ENCODE assay signal across 8 mouse cellular contexts in genomic region chr8:94785247-94785985, GRCm38 (mm10). TPM values are rescaled to one million over a fixed set of nuclear protein-coding genes. Genes with fewer than 3 reads are reported as not detected.
A peak's percentile ranks its signal among the peaks of the same experiment; 100 is the strongest.
DNase-seq lines count a peak whose midpoint lies in the region; ATAC-seq and TF ChIP-seq lines count a peak whose summit lies in the region.

No protein-coding gene starts in this region.

- TF ChIP-seq CTCF in midbrain, postnatal 0 days (IDR thresholded peaks at IDR 0.05): peak; percentile 50

- H3K4me2 ChIP-seq in midbrain, postnatal 0 days (ENCODE audit: low read depth, low read length, poor library complexity, severe bottlenecking): no peak overlapping the region
- H3K4me2 ChIP-seq in midbrain, embryonic 13.5 days (replicated peaks): no peak overlapping the region
- H3K4me2 ChIP-seq in heart, embryonic 15.5 days: no peak overlapping the region
- H3K4me2 ChIP-seq in stomach, embryonic 15.5 days: no peak overlapping the region

- H3K27ac ChIP-seq in midbrain, postnatal 0 days (ENCODE audit: low read depth, low read length): no peak overlapping the region
- no peak overlapping the region for H3K27ac ChIP-seq in midbrain, embryonic 13.5 days
- H3K27ac ChIP-seq in heart, embryonic 15.5 days: peak overlapping the region; percentile 22; the same call in 1 of the 2 replicates
- peak overlapping the region; percentile 76 for H3K27ac ChIP-seq in stomach, embryonic 15.5 days

- no peaks in the 10 kb centered on the region for H3K9me3 ChIP-seq in midbrain, postnatal 0 days (ENCODE audit: low read length)
- no peaks in the 10 kb centered on the region for H3K9me3 ChIP-seq in midbrain, embryonic 13.5 days
- no peaks in the 10 kb centered on the region for H3K9me3 ChIP-seq in heart, embryonic 15.5 days (replicated peaks)
- no peaks in the 10 kb centered on the region for H3K9me3 ChIP-seq in stomach, embryonic 15.5 days

- H3K4me1 ChIP-seq in midbrain, postnatal 0 days (ENCODE audit: insufficient read depth, low read length): peaks cover 3% of the 10 kb centered on the region; the same call in 1 of the 2 replicates
- peaks cover 23% of the 10 kb centered on the region for H3K4me1 ChIP-seq in midbrain, embryonic 13.5 days (replicated peaks)
- H3K4me1 ChIP-seq in heart, embryonic 15.5 days (replicated peaks): peaks cover 36% of the 10 kb centered on the region
- H3K4me1 ChIP-seq in stomach, embryonic 15.5 days: peaks cover 28% of the 10 kb centered on the region

- DNase-seq in midbrain, postnatal 0 days (ENCODE audit: low spot score): no peak
- DNase-seq in adipocyte (ENCODE audit: low spot score): peak; percentile 54
- DNase-seq in lung, adult 18-20 months: peak; percentile 80 to 85
- DNase-seq in left cerebral cortex, adult 18-20 months (ENCODE audit: low spot score in 2 of 2): no peak
- no peak for DNase-seq in left cerebral cortex, postnatal 4 days

- H3K9ac ChIP-seq in midbrain, postnatal 0 days (replicated peaks; ENCODE audit: low read length, poor library complexity, severe bottlenecking): no peak overlapping the region
- H3K9ac ChIP-seq in midbrain, embryonic 13.5 days (replicated peaks): no peak overlapping the region
- H3K9ac ChIP-seq in heart, embryonic 15.5 days: no peak overlapping the region
- H3K9ac ChIP-seq in stomach, embryonic 15.5 days: no peak overlapping the region

- H3K27me3 ChIP-seq in midbrain, postnatal 0 days (ENCODE audit: insufficient read depth, low read length): no peaks in the 10 kb centered on the region
- no peaks in the 10 kb centered on the region for H3K27me3 ChIP-seq in midbrain, embryonic 13.5 days
- no peaks in the 10 kb centered on the region; the same call in 1 of the 2 replicates for H3K27me3 ChIP-seq in heart, embryonic 15.5 days
- H3K27me3 ChIP-seq in stomach, embryonic 15.5 days (replicated peaks): no peaks in the 10 kb centered on the region

- 71% methylated on average over 12 of the region's 12 CpGs for WGBS in midbrain, postnatal 0 days
- whole genome bisulfite sequencing in midbrain, embryonic 13.5 days: 73% methylated on average over 12 of the region's 12 CpGs
- WGBS in heart, embryonic 15.5 days: 49% methylated on average over 12 of the region's 12 CpGs
- WGBS in stomach, embryonic 15.5 days: 44% methylated on average over 11 of the region's 12 CpGs

- no peak overlapping the region for H3K4me3 ChIP-seq in midbrain, postnatal 0 days (ENCODE audit: low read depth, low read length)
- H3K4me3 ChIP-seq in midbrain, embryonic 13.5 days (replicated peaks): no peak overlapping the region
- no peak overlapping the region for H3K4me3 ChIP-seq in heart, embryonic 15.5 days
- H3K4me3 ChIP-seq in stomach, embryonic 15.5 days (replicated peaks): no peak overlapping the region

- no peak for ATAC-seq in midbrain, postnatal 0 days (ENCODE audit: low FRiP score)
- no peak for ATAC-seq in midbrain, embryonic 13.5 days
- no peak for ATAC-seq in heart, embryonic 15.5 days (replicated peaks; ENCODE audit: insufficient number of reproducible peaks, insufficient read depth, low FRiP score, low read depth)
- peak; percentile 29; the same call in 1 of the 2 replicates for ATAC-seq in stomach, embryonic 15.5 days (ENCODE audit: insufficient read depth, low FRiP score, low read depth)

- no peaks in the 10 kb centered on the region for H3K36me3 ChIP-seq in midbrain, postnatal 0 days (ENCODE audit: insufficient read depth, low read length)
- H3K36me3 ChIP-seq in midbrain, embryonic 13.5 days: no peaks in the 10 kb centered on the region
- H3K36me3 ChIP-seq in heart, embryonic 15.5 days: no peaks in the 10 kb centered on the region
- H3K36me3 ChIP-seq in stomach, embryonic 15.5 days: no peaks in the 10 kb centered on the region

- intact Hi-C loops in left cerebral cortex, postnatal 4 days (cut with DNase I): no loop called here

RNA-seq across cellular contexts. Expression of gene Cx3cl1, which starts 13.6 kb away (rescaled TPM):
- 82.0 and 111 TPM in 2 replicates for total RNA-seq in midbrain, postnatal 0 days (2014; rRNA removed)
- polyA plus RNA-seq in midbrain, postnatal 0 days (2015; fragmentation: Nextera tagmentation; extraction: Ambion mirVana): 105 and 110 TPM in 2 replicates
- 14.2 and 14.5 TPM in 2 replicates for polyA plus RNA-seq in midbrain, embryonic 13.5 days (2015; fragmentation: Nextera tagmentation; extraction: Ambion mirVana)
- polyA plus RNA-seq in heart, embryonic 15.5 days (2015; fragmentation: Nextera tagmentation; extraction: Ambion mirVana): 9.4 and 9.7 TPM in 2 replicates
- polyA plus RNA-seq in stomach, embryonic 15.5 days (2015; fragmentation: Nextera tagmentation; extraction: Ambion mirVana): 10.1 and 14.3 TPM in 2 replicates
- total RNA-seq in left cerebral cortex, adult 18-20 months (2021): 100 to 1,000 TPM; 569 to 570 TPM
- total RNA-seq in left cerebral cortex, postnatal 4 days (2021): 100 to 1,000 TPM in 1 of 2 experiments, 10 to 100 TPM in 1; 88.5 to 111 TPM

RNA-seq across cellular contexts. Expression of gene Ccl17, which starts 24.8 kb away (rescaled TPM):
- total RNA-seq in midbrain, postnatal 0 days (2014; rRNA removed): 8.5 TPM in 1 of 2 replicates, not detected in the other
- 4.4 and 4.7 TPM in 2 replicates for polyA plus RNA-seq in midbrain, postnatal 0 days (2015; fragmentation: Nextera tagmentation; extraction: Ambion mirVana)
- polyA plus RNA-seq in midbrain, embryonic 13.5 days (2015; fragmentation: Nextera tagmentation; extraction: Ambion mirVana): 0.46 TPM in 1 of 2 replicates, not detected in the other
- 0.26 TPM in 1 of 2 replicates, not detected in the other for polyA plus RNA-seq in heart, embryonic 15.5 days (2015; fragmentation: Nextera tagmentation; extraction: Ambion mirVana)
- 0.39 TPM in 1 of 2 replicates, not detected in the other for polyA plus RNA-seq in stomach, embryonic 15.5 days (2015; fragmentation: Nextera tagmentation; extraction: Ambion mirVana)
- 1 to 10 TPM; 8.3 to 9.2 TPM for total RNA-seq in left cerebral cortex, adult 18-20 months (2021)
- total RNA-seq in left cerebral cortex, postnatal 4 days (2021): 1 to 10 TPM; 2.4 to 2.8 TPM

RNA-seq across cellular contexts. Expression of gene Ccl22, which starts 40.0 kb away (rescaled TPM):
- not detected in 2 replicates for total RNA-seq in midbrain, postnatal 0 days (2014; rRNA removed)
- not detected in 2 replicates for polyA plus RNA-seq in midbrain, postnatal 0 days (2015; fragmentation: Nextera tagmentation; extraction: Ambion mirVana)
- not detected in 2 replicates for polyA plus RNA-seq in midbrain, embryonic 13.5 days (2015; fragmentation: Nextera tagmentation; extraction: Ambion mirVana)
- 0.08 TPM in 1 of 2 replicates, not detected in the other for polyA plus RNA-seq in heart, embryonic 15.5 days (2015; fragmentation: Nextera tagmentation; extraction: Ambion mirVana)
- not detected in 2 replicates for polyA plus RNA-seq in stomach, embryonic 15.5 days (2015; fragmentation: Nextera tagmentation; extraction: Ambion mirVana)
- not detected for total RNA-seq in left cerebral cortex, adult 18-20 months (2021)
- not detected for total RNA-seq in left cerebral cortex, postnatal 4 days (2021)

RNA-seq across cellular contexts. Expression of gene Coq9, which starts 52.7 kb away (rescaled TPM):
- 101 and 110 TPM in 2 replicates for total RNA-seq in midbrain, postnatal 0 days (2014; rRNA removed)
- polyA plus RNA-seq in midbrain, postnatal 0 days (2015; fragmentation: Nextera tagmentation; extraction: Ambion mirVana): 46.5 and 54.8 TPM in 2 replicates
- polyA plus RNA-seq in midbrain, embryonic 13.5 days (2015; fragmentation: Nextera tagmentation; extraction: Ambion mirVana): 56.1 and 61.6 TPM in 2 replicates
- 163 and 166 TPM in 2 replicates for polyA plus RNA-seq in heart, embryonic 15.5 days (2015; fragmentation: Nextera tagmentation; extraction: Ambion mirVana)
- 75.8 and 84.2 TPM in 2 replicates for polyA plus RNA-seq in stomach, embryonic 15.5 days (2015; fragmentation: Nextera tagmentation; extraction: Ambion mirVana)
- total RNA-seq in left cerebral cortex, adult 18-20 months (2021): 10 to 100 TPM; 76.6 to 90.5 TPM
- total RNA-seq in left cerebral cortex, postnatal 4 days (2021): 10 to 100 TPM; 41.8 to 42.4 TPM

RNA-seq across cellular contexts. Expression of gene Ciapin1, which starts 52.7 kb away (rescaled TPM):
- total RNA-seq in midbrain, postnatal 0 days (2014; rRNA removed): 60.6 and 62.7 TPM in 2 replicates
- 162 and 164 TPM in 2 replicates for polyA plus RNA-seq in midbrain, postnatal 0 days (2015; fragmentation: Nextera tagmentation; extraction: Ambion mirVana)
- 202 and 203 TPM in 2 replicates for polyA plus RNA-seq in midbrain, embryonic 13.5 days (2015; fragmentation: Nextera tagmentation; extraction: Ambion mirVana)
- polyA plus RNA-seq in heart, embryonic 15.5 days (2015; fragmentation: Nextera tagmentation; extraction: Ambion mirVana): 77.7 and 88.6 TPM in 2 replicates
- 89.4 and 91.5 TPM in 2 replicates for polyA plus RNA-seq in stomach, embryonic 15.5 days (2015; fragmentation: Nextera tagmentation; extraction: Ambion mirVana)
- 10 to 100 TPM; 72.3 to 75.6 TPM for total RNA-seq in left cerebral cortex, adult 18-20 months (2021)
- total RNA-seq in left cerebral cortex, postnatal 4 days (2021): 10 to 100 TPM; 84.3 to 84.6 TPM

Comparison
In these comparisons a context has a peak if more than half of its experiments do, and no peak if none do; other contexts are left out.
1. DNase-seq: peak in adipocyte (single experiment) and lung, adult 18-20 months (2 of 2); none in midbrain, postnatal 0 days (single experiment), left cerebral cortex, adult 18-20 months (0 of 2) and left cerebral cortex, postnatal 4 days (single experiment).
2. H3K27ac ChIP-seq: peak in heart, embryonic 15.5 days (single experiment) and stomach, embryonic 15.5 days (single experiment); none in midbrain, postnatal 0 days (single experiment) and midbrain, embryonic 13.5 days (single experiment).